Mouse (Mus musculus) G1E (cell line): ENCODE data around the gene Fastkd3. TPM values are rescaled to one million over a fixed set of nuclear protein-coding genes. Genes with fewer than 3 reads are reported as not detected.

Experiments used
- ATAC-seq: 2 replicates; pipeline ENCODE4 v1.8.0; 2016; ENCODE audit warnings: mild to moderate bottlenecking; ENCODE audit not compliant: insufficient number of reproducible peaks, poor library complexity, low FRiP score, severe bottlenecking; ENCODE audit errors: extremely low read depth
- DNase-seq: peaks from one replicate; pipeline ENCODE4 v3.0.0; 2012; ENCODE audit warnings: low spot score
- H3K27me3 ChIP-seq: 2 replicates; pipeline ENCODE4 v1.6.1; 2012; ENCODE audit warnings: mild to moderate bottlenecking, low read length, inconsistent platforms; ENCODE audit not compliant: insufficient read depth
- H3K36me3 ChIP-seq: replicated peaks from 2 replicates; pipeline ENCODE3; 2012; ENCODE audit warnings: mild to moderate bottlenecking, inconsistent platforms
- H3K4me1 ChIP-seq: 2 replicates; pipeline ENCODE4 v1.6.1; 2012; ENCODE audit warnings: low read depth, low read length, inconsistent platforms, mixed read lengths; ENCODE audit not compliant: insufficient read depth
- H3K4me3 ChIP-seq: 2 replicates; pipeline ENCODE4 v1.5.1; 2012; ENCODE audit warnings: low read depth, mild to moderate bottlenecking, inconsistent platforms, low read length, moderate library complexity, mixed read lengths
- H3K9me3 ChIP-seq: replicated peaks from 2 replicates; pipeline ENCODE4 v1.6.1; 2012; ENCODE audit warnings: inconsistent platforms
- CTCF ChIP-seq: IDR thresholded peaks from 2 replicates; pipeline ENCODE4 v1.5.1; 2012; ENCODE audit warnings: low read depth, low read length, inconsistent platforms, mixed read lengths
- GATA1 ChIP-seq: IDR thresholded peaks from 2 replicates; pipeline ENCODE4 v1.6.1; 2012; ENCODE audit warnings: borderline replicate concordance, low read length, inconsistent platforms, mixed read lengths
- GATA2 ChIP-seq: IDR thresholded peaks from 2 replicates; pipeline ENCODE4 v1.6.1; 2012; ENCODE audit warnings: low read depth, low read length, inconsistent platforms, borderline replicate concordance
- POLR2AphosphoS5 ChIP-seq: IDR thresholded peaks from 2 replicates; pipeline ENCODE4 v1.6.1; 2012; ENCODE audit warnings: low read depth, low read length, inconsistent platforms; ENCODE audit not compliant: insufficient replicate concordance
- TAL1 ChIP-seq: conservative IDR thresholded peaks from 2 replicates; pipeline ENCODE4 v1.6.1; 2012; ENCODE audit warnings: low read depth, low read length, inconsistent platforms, mixed read lengths
- polyA plus RNA-seq: library from polyadenylated mRNA; stranded (reverse); fragments of >175 nt; gene quantifications from 2 replicates; pipeline ENCODE4 v1.2.3, GENCODE M21; 2012
- total RNA-seq, 2 experiments: library from RNA; stranded (forward) in 1 of 2; stranded (reverse) in 1 of 2; fragments of 200-1000 nt in 1 of 2; fragments of >200 nt in 1 of 2; fragmentation: Nextera tagmentation in 1 of 2; gene quantifications; 2 replicates each; pipeline ENCODE4 v1.2.3; 2014 to 2017

Fastkd3 gene
- total and polyA plus RNA-seq, 3 experiments = 1.9 to 23.5 (median 21.1) TPM

DNA sequence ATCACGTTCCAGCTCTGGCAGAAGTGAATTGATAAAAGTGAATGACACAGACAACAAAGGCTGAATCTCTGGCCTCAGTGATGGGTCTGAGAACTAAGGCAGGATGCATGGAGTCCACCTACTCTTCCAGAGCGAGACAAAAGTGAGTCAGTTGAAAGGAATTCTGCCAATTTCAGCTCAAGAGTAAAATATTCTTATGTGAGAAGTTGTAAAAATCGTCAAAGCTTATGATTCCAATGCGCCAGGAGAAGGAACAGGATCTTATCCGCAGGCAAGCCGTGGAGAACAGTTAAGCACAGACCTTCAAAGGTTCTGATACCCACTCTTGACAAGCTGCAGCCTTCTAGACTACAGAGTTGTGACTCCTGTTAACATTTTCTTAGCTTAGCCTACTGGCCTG is 21.1 kb downstream of the Fastkd3 start:
- no peak for TF ChIP-seq GATA1
- TF ChIP-seq GATA2 = no peak
- no peak for TF ChIP-seq TAL1
- no peak for TF ChIP-seq POLR2AphosphoS5
- TF ChIP-seq CTCF = no peak
- Histone ChIP-seq H3K4me3 (no peak overlapping the region), H3K27me3 (no peaks in the 10 kb centered on the region), H3K36me3 (no peaks in the 10 kb centered on the region), H3K4me1 (no peaks in the 10 kb centered on the region), H3K9me3 (no peaks in the 10 kb centered on the region; the same call in 1 of the 2 replicates)
- no peak for ATAC-seq
- no peak for DNase-seq

DNA sequence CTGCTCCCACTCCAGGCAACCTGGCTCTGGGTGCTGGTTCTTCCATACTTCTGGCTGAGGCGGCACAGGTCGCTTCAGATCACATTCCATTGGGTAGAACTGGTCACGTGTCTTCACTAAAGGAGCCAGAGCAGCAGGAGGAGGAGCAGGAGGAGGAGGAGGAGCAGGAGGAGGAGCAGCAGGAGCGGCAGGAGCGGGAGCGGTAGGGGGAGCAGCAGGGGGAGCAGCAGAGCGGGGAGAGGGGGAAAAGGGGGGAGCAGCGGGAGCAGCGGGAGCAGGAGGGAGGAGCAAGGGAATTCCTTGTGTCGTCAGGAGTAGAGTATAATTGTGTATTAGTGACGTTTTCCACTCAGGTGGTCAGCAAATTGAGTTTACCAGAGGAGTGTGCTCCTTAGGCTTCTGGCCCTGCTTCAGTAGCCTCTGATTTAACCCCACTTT is 23.7 kb downstream of the Fastkd3 start:
- Histone ChIP-seq H3K4me1 (no peaks in the 10 kb centered on the region), H3K9me3 (peaks cover 4% of the 10 kb centered on the region; the same call in 1 of the 2 replicates), H3K27me3 (no peaks in the 10 kb centered on the region), H3K4me3 (no peak overlapping the region), H3K36me3 (no peaks in the 10 kb centered on the region)
- ATAC-seq = no peak
- TF ChIP-seq CTCF (no peak), POLR2AphosphoS5 (no peak), TAL1 (no peak), GATA1 (no peak), GATA2 (no peak)
- no peak for DNase-seq

DNA sequence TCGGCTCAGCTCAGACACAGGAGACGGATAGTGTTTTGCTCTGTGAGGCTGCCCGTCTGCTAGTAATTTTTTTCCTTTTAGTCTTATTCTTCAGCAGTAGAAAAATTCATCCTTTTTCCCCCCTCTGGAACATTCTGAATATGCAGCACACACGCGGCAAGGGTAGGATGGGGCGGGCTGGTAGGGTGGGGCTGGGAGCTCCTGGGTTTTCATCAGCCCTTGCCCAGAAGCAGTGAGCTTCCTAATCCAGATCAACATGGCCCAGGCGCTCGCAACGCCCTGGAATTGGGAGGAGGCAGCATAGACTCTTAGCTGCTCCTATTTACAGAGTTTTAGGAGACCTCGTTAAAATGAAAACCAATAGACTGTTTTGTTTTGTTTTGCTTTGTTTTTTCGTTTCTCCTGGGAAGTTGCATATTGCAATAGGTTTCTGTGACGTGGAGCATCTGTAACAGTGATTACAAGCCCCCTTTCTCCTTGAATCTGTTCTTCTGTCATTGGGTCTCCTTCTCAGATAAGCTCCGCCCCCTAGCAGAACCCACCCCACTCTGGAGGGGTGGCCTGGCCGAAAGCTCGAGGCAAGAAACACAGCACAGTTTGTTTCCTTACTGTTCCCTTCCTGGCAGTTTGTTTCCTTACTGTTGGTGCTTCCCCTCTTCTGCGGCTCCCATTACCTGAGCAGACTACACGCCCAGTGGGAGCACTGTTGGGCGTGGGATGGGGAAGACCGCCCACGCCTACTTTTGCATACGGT is 25.8 kb downstream of the Fastkd3 start:
- Histone ChIP-seq H3K4me3 (no peak overlapping the region), H3K36me3 (no peaks in the 10 kb centered on the region), H3K9me3 (peaks cover 8% of the 10 kb centered on the region), H3K4me1 (no peaks in the 10 kb centered on the region), H3K27me3 (no peaks in the 10 kb centered on the region)
- no peak for ATAC-seq
- TF ChIP-seq TAL1 (no peak), GATA1 (no peak), GATA2 (no peak), CTCF (no peak), POLR2AphosphoS5 (no peak)
- DNase-seq = no peak

DNA sequence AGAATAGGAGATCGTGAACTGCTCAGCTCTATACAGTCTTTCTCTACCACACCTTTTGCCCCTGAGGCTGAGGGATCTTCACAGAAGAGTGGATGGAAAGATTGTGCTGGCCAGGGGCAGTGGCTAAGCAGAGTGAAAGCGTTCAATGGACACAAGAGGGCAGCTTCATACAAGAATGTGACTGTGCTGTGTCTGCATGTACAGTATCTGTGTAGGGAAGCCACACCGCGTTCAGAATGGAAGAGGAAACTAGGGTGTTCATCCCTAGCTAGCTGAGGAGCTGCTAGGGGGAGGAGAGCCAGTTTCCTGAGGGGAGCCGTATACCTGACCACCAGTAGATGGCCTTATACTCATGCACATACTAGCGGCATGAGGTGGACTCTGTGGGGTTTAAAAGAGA is 40.8 kb downstream of the Fastkd3 start:
- H3K4me1 ChIP-seq = no peaks in the 10 kb centered on the region
- TF ChIP-seq CTCF (no peak), POLR2AphosphoS5 (no peak), GATA2 (no peak), TAL1 (no peak), GATA1 (no peak)
- DNase-seq (no peak), ATAC-seq (no peak)
- no peaks in the 10 kb centered on the region for H3K36me3 ChIP-seq
- H3K9me3 ChIP-seq = peaks cover 20% of the 10 kb centered on the region
- no peaks in the 10 kb centered on the region for H3K27me3 ChIP-seq
- no peak overlapping the region for H3K4me3 ChIP-seq

DNA sequence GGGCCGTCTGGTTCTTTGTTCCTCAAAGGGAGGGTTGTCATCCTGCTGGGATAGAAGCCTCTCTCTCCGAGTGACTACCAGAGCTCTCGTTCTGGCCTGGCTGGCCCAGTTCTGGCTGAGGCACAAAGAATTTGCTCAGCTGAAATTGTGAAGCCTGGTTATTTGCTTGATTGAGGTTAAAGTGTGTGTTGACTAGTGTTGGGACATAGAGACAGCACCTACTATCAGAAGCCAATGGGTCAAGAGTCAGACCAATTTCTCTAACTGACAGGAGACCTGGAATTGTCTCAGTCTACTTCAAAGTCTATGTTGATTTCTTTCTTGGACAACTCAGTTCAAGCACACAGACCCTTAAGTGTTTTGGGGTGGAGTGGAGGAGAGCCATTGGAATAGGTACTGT is 45.0 kb downstream of the Fastkd3 start:
- H3K9me3 ChIP-seq = peaks cover 35% of the 10 kb centered on the region
- no peaks in the 10 kb centered on the region for H3K36me3 ChIP-seq
- H3K4me1 ChIP-seq = no peaks in the 10 kb centered on the region
- no peaks in the 10 kb centered on the region for H3K27me3 ChIP-seq
- ATAC-seq = no peak
- no peak for DNase-seq
- H3K4me3 ChIP-seq = no peak overlapping the region
- TF ChIP-seq POLR2AphosphoS5 (no peak), GATA1 (no peak), GATA2 (no peak), TAL1 (no peak), CTCF (no peak)

Other genes starting within 250 kb of the Fastkd3 start
- gene Mtrr, start 85 bp upstream of the Fastkd3 start, total RNA-seq (2014; fragmentation: Nextera tagmentation) = 27.4 and 28.1 TPM in 2 replicates
- 19.6 and 20.7 TPM in 2 replicates for gene Mtrr, start 85 bp upstream of the Fastkd3 start, total RNA-seq (2017)
- gene Mtrr, start 85 bp upstream of the Fastkd3 start, polyA plus RNA-seq = 8.0 and 10.1 TPM in 2 replicates
- gene 1700001L19Rik, start 15.2 kb downstream of the Fastkd3 start, total RNA-seq (2014; fragmentation: Nextera tagmentation) = not detected in 2 replicates
- 0.06 TPM in 1 of 2 replicates, not detected in the other for gene 1700001L19Rik, start 15.2 kb downstream of the Fastkd3 start, total RNA-seq (2017)
- gene 1700001L19Rik, start 15.2 kb downstream of the Fastkd3 start, polyA plus RNA-seq = not detected in 2 replicates